Mouse (Mus musculus) bone marrow macrophage, adult 2 months (primary cell): Measurements from ENCODE around the gene Prdx1. TPM values are rescaled to one million over a fixed set of nuclear protein-coding genes. Genes with fewer than 3 reads are reported as not detected.
"Not testable (repeated sequence)": the region's sequence is repeated elsewhere in the genome, so short reads cannot be mapped to it uniquely, and the experiment has no call there.

Experiments
- H3K27ac ChIP-seq: 2 replicates; pipeline ENCODE4 v1.5.1; 2012; ENCODE audit warnings: low read depth, low read length; ENCODE audit not compliant: insufficient read depth
- H3K4me1 ChIP-seq: 2 replicates; pipeline ENCODE4 v1.6.1; 2012; ENCODE audit warnings: low read length; ENCODE audit not compliant: control insufficient read depth, insufficient read depth
- H3K4me3 ChIP-seq: 2 replicates; pipeline ENCODE4 v1.5.1; 2012; ENCODE audit warnings: mild to moderate bottlenecking, low read length, moderate library complexity; ENCODE audit not compliant: insufficient read depth
- CTCF ChIP-seq: IDR thresholded peaks from 2 replicates; pipeline ENCODE4 v1.5.1; 2012; ENCODE audit warnings: low read depth, mild to moderate bottlenecking, low read length, moderate library complexity
- POLR2A ChIP-seq: IDR thresholded peaks from 2 replicates; pipeline ENCODE4 v1.6.1; 2012; ENCODE audit warnings: mild to moderate bottlenecking, low read depth, low read length, borderline replicate concordance
- polyA plus RNA-seq: library from polyadenylated mRNA; stranded (reverse); fragments of >200 nt; gene quantifications from 2 replicates; pipeline ENCODE4 v1.2.4, GENCODE M21; 2012; ENCODE audit not compliant: missing spikeins, insufficient read depth, insufficient read length

Prdx1 gene
- polyA plus RNA-seq, 1 experiment: 2,298 TPM

- TF ChIP-seq POLR2A (no peak), CTCF (no peak)
- Histone ChIP-seq H3K4me1 (peaks cover 51% of the 10 kb centered on the region), H3K27ac (peak overlapping the region; percentile 98), H3K4me3 (no peak overlapping the region)
Measured at GRCm38 (mm10) chr4:116655100-116655499, 30.2 kb upstream of the Prdx1 start.

DNA sequence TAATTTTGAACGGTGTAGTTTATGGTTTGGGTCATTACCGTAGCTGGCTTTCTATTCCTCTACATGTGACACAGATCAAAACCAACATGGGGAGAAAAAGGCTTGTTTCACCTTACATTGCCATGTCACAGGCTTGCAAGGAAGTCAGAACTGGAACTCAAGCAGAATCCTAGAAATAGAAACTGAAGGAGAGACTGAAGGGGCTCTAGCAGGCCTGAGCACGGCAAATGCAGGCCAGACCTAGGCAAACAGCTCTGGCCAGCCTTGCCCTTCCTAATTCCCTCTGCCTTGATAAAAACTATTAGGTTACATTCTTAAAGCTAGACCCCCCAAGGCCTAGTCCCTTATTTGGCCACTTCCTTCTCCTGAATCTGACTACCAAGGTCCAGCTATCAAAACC, 29.7 kb upstream of the Prdx1 start:
- TF ChIP-seq CTCF (no peak), POLR2A (no peak)
- H3K27ac ChIP-seq: peak overlapping the region; percentile 98
- H3K4me3 ChIP-seq: no peak overlapping the region
- H3K4me1 ChIP-seq: peaks cover 51% of the 10 kb centered on the region

- H3K4me1 ChIP-seq: peaks cover 43% of the 10 kb centered on the region
- H3K4me3 ChIP-seq: no peak overlapping the region
- TF ChIP-seq CTCF (no peak), POLR2A (no peak)
- H3K27ac ChIP-seq: no peak overlapping the region
Measured at GRCm38 (mm10) chr4:116657971-116658370, 27.4 kb upstream of the Prdx1 start.

GRCm38 (mm10) chr4:116659474-116659873, 25.9 kb upstream of the Prdx1 start:
- no peak overlapping the region for H3K27ac ChIP-seq
- peaks cover 42% of the 10 kb centered on the region for H3K4me1 ChIP-seq
- H3K4me3 ChIP-seq: no peak overlapping the region
- TF ChIP-seq CTCF (no peak), POLR2A (no peak)

DNA sequence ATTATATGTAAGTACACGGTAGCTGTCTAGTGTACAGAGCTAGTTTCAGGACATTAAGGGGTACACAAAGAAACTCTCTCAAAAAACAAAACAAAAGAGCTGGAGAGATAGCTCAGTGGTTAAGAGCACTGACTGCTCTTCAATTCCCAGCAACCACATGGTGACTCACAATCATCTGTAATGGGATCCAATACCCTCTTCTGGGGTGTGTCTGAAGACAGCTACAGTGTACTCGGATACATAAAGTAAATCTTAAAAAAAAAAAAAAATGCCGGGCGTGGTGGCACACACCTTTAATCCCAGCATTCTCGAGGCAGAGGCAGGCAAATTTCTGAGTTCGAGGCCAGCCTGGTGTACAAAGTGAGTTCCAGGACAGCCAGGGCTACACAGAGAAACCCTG, 25.4 kb upstream of the Prdx1 start:
- H3K4me1 ChIP-seq: peaks cover 42% of the 10 kb centered on the region
- not testable (repeated sequence) for H3K4me3 ChIP-seq, H3K27ac ChIP-seq

DNA sequence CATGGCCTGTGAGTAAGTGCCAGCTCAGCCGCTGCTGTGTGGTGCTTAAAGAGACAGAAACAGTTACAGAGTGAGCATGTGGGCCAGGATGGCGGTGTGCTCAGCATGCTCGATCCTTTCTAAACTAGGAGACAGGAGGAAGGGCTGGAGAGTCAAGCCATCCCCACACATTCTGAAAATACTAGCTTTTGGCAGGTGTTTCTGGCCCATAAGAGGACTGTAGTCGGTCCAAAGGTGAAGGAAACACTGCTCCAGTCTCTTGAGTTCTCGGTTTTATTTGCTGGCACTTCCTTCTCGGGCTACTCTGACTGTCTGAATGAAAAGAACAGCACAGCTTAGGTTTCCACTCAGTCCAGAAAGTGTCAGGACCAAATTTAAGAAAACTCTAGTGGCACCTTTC, 24.5 kb upstream of the Prdx1 start:
- TF ChIP-seq CTCF: no peak
- no peak for TF ChIP-seq POLR2A
- Histone ChIP-seq H3K27ac (no peak overlapping the region), H3K4me1 (peaks cover 45% of the 10 kb centered on the region)

GRCm38 (mm10) chr4:116661998-116662397, 23.3 kb upstream of the Prdx1 start:
- no peak overlapping the region for H3K4me3 ChIP-seq
- TF ChIP-seq CTCF (no peak), POLR2A (no peak)
- H3K27ac ChIP-seq: no peak overlapping the region
- peaks cover 38% of the 10 kb centered on the region for H3K4me1 ChIP-seq

More for the DNA sequence above, 24.5 kb upstream of the Prdx1 start:
- no peak overlapping the region for H3K4me3 ChIP-seq

DNA sequence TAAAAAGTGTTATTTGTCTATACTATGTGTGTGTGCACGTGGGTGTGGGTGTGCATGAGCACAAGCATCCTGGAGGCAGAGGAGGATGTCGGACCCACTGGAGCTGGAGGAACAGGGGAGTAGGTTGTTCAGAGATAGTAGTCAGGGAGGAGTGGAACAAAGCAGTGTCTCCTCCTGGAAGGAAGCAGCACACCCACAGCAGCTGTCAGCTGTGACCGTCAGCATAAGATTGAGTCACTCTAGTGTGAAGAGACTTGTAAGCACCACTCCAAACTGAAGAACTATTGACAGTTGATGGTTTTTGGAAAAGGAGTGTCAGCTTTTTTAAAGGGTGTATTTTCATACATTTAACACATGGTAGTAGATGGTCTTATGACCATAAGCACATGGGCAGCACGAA, 18.7 kb upstream of the Prdx1 start:
- no peak overlapping the region for H3K4me3 ChIP-seq
- H3K27ac ChIP-seq: peak overlapping the region; percentile 100
- H3K4me1 ChIP-seq: peaks cover 47% of the 10 kb centered on the region
- TF ChIP-seq CTCF: no peak
- TF ChIP-seq POLR2A: no peak

- TF ChIP-seq CTCF (no peak), POLR2A (no peak)
- Histone ChIP-seq H3K4me1 (peaks cover 51% of the 10 kb centered on the region), H3K27ac (peak overlapping the region; percentile 100), H3K4me3 (peak overlapping the region; percentile 47)
Measured at GRCm38 (mm10) chr4:116668145-116668544, 17.2 kb upstream of the Prdx1 start.

- Histone ChIP-seq H3K4me1 (peaks cover 52% of the 10 kb centered on the region), H3K27ac (peak overlapping the region; percentile 100), H3K4me3 (no peak overlapping the region)
- TF ChIP-seq CTCF (no peak), POLR2A (no peak)
Measured at GRCm38 (mm10) chr4:116669291-116669690, 16.1 kb upstream of the Prdx1 start.

GRCm38 (mm10) chr4:116672785-116673184, 12.6 kb upstream of the Prdx1 start:
- no peak overlapping the region for H3K4me3 ChIP-seq
- peaks cover 43% of the 10 kb centered on the region for H3K4me1 ChIP-seq
- H3K27ac ChIP-seq: peak overlapping the region; percentile 81
- no peak for TF ChIP-seq POLR2A
- TF ChIP-seq CTCF: no peak

DNA sequence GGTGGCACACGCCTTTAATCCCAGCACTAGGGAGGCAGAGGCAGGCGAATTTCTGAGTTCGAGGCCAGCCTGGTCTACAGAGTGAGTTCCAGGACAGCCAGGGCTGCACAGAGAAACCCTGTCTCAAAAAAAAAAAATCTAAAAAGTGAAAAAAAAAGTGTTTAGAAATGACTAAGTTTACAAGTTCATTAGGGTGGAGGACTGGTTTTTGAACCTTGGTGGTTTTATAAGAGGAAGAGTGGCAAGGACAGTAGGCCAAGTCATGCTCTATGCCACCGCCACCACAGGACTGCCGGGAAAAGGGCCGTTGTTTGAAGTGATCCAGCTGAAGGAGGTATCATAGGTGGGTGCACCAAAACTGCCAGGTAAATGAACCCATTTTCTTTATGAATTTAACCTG, 10.6 kb upstream of the Prdx1 start:
- H3K27ac ChIP-seq, H3K4me3 ChIP-seq: not testable (repeated sequence)
- H3K4me1 ChIP-seq: peaks cover 51% of the 10 kb centered on the region
